Mouse (Mus musculus) embryonic facial prominence, embryonic 14.5 days (tissue): ENCODE data around the gene Rfx8. TPM values are rescaled to one million over a fixed set of nuclear protein-coding genes. Genes with fewer than 3 reads are reported as not detected.
"Not testable (repeated sequence)": the region's sequence is repeated elsewhere in the genome, so short reads cannot be mapped to it uniquely, and the experiment has no call there.

Source experiments
- ATAC-seq: fragments of 200-750 bp; cut with Nextera tagmentation; 2 replicates; pipeline ENCODE4 v1.8.0; 2017; ENCODE audit warnings: low read depth, moderate number of reproducible peaks, moderate TSS enrichment
- DNase-seq: peaks from one replicate; pipeline ENCODE4 v3.0.0-alpha.2; 2015; ENCODE audit warnings: low spot score
- H3K27ac ChIP-seq: fragments of 300-500 bp; sonication (generic); replicated peaks from 2 replicates; pipeline ENCODE4 v1.5.1; 2014; ENCODE audit warnings: low read depth, mild to moderate bottlenecking, low read length, moderate library complexity
- H3K27me3 ChIP-seq: fragments of 300-500 bp; sonication (generic); replicated peaks from 2 replicates; pipeline ENCODE4 v1.6.1; 2014; ENCODE audit warnings: low read length; ENCODE audit not compliant: control insufficient read depth, insufficient read depth
- H3K36me3 ChIP-seq: fragments of 300-500 bp; sonication (generic); 2 replicates; pipeline ENCODE4 v1.6.1; 2014; ENCODE audit warnings: low read length, mixed read lengths; ENCODE audit not compliant: control insufficient read depth, insufficient read depth
- H3K4me1 ChIP-seq: fragments of 300-500 bp; sonication (generic); 2 replicates; pipeline ENCODE4 v1.6.1; 2014; ENCODE audit warnings: antibody characterized with exemption, low read length; ENCODE audit not compliant: control insufficient read depth, insufficient read depth
- H3K4me2 ChIP-seq: fragments of 300-500 bp; sonication (generic); 2 replicates; pipeline ENCODE4 v1.6.1; 2014; ENCODE audit warnings: low read depth, mild to moderate bottlenecking, low read length, moderate library complexity, mixed read lengths
- H3K4me3 ChIP-seq: fragments of 300-500 bp; sonication (generic); 2 replicates; pipeline ENCODE4 v1.5.1; 2014; ENCODE audit warnings: low read depth, mild to moderate bottlenecking, low read length
- H3K9ac ChIP-seq: fragments of 300-500 bp; sonication (generic); 2 replicates; pipeline ENCODE4 v1.6.1; 2014; ENCODE audit warnings: low read depth, mild to moderate bottlenecking, low read length, moderate library complexity, mixed read lengths
- H3K9me3 ChIP-seq: fragments of 300-500 bp; sonication (generic); 2 replicates; pipeline ENCODE4 v1.6.1; 2016; ENCODE audit warnings: low read length; ENCODE audit not compliant: control insufficient read depth
- WGBS: fragments of 180-500 bp; shearing (Covaris S2); extraction: QIAGEN DNeasy Blood & Tissue Kit; methylation state at CpG from one replicate; pipeline ENCODE4 v1.1.7; 2014; 5-methylcytosine and 5-hydroxymethylcytosine counted together
- polyA plus RNA-seq: library from polyadenylated mRNA; unstranded; fragments of >200 nt; fragmentation: Nextera tagmentation; extraction: Ambion mirVana; gene quantifications from 2 replicates; pipeline ENCODE4 v1.2.1, GENCODE M21; 2014

Gene Rfx8
- polyA plus RNA-seq, 1 experiment from 2014 or later: 2.0 TPM

GRCm38 (mm10) chr1:39656976-39657529, 63.7 kb downstream of the Rfx8 start:
- Histone ChIP-seq H3K27ac (no peak overlapping the region), H3K27me3 (peaks cover 2% of the 10 kb centered on the region), H3K4me3 (no peak overlapping the region), H3K4me2 (no peak overlapping the region), H3K4me1 (no peaks in the 10 kb centered on the region), H3K36me3 (no peaks in the 10 kb centered on the region), H3K9me3 (peaks cover 4% of the 10 kb centered on the region; the same call in 1 of the 2 replicates), H3K9ac (no peak overlapping the region)
- WGBS: 76% methylated on average over 6 of the region's 6 CpGs
- ATAC-seq (no peak), DNase-seq (peak; percentile 41)

GRCm38 (mm10) chr1:39654901-39655300, 65.9 kb downstream of the Rfx8 start:
- not testable (repeated sequence) for H3K9me3 ChIP-seq, DNase-seq, H3K4me3 ChIP-seq, H3K9ac ChIP-seq, H3K27ac ChIP-seq, ATAC-seq, H3K4me2 ChIP-seq, H3K36me3 ChIP-seq, H3K4me1 ChIP-seq
- WGBS: 88% methylated on average over 18 of the region's 18 CpGs
- H3K27me3 ChIP-seq: peaks cover 23% of the 10 kb centered on the region

- 84% methylated on average over 4 of the region's 4 CpGs for WGBS
- no peaks in the 10 kb centered on the region for H3K36me3 ChIP-seq
- no peak for ATAC-seq
- H3K27ac ChIP-seq: no peak overlapping the region
- peaks cover 40% of the 10 kb centered on the region for H3K27me3 ChIP-seq
- H3K4me3 ChIP-seq: no peak overlapping the region
- H3K4me1 ChIP-seq: peaks cover 5% of the 10 kb centered on the region; the same call in 1 of the 2 replicates
- H3K9ac ChIP-seq: no peak overlapping the region
- DNase-seq: no peak
- no peak overlapping the region for H3K4me2 ChIP-seq
- H3K9me3 ChIP-seq: no peaks in the 10 kb centered on the region
Measured at GRCm38 (mm10) chr1:39653028-39653427, 67.8 kb downstream of the Rfx8 start.

GRCm38 (mm10) chr1:39651241-39651548, 69.6 kb downstream of the Rfx8 start, which contains the start of gene Creg2:
Gene Creg2 (minus strand): TSS chr1:39651474.
- H3K9me3 ChIP-seq: no peaks in the 10 kb centered on the region
- ATAC-seq (no peak), DNase-seq (no peak)
- peaks cover 5% of the 10 kb centered on the region; the same call in 1 of the 2 replicates for H3K4me1 ChIP-seq
- 41% methylated on average over 9 of the region's 9 CpGs for WGBS
- H3K4me3 ChIP-seq: peak within 1 kb of the TSS; percentile 57
- H3K9ac ChIP-seq: peak within 1 kb of the TSS; percentile 63
- H3K4me2 ChIP-seq: peak within 1 kb of the TSS; percentile 100
- no peak within 1 kb of the TSS for H3K27ac ChIP-seq
- peaks cover 40% of the 10 kb centered on the region for H3K27me3 ChIP-seq
- H3K36me3 ChIP-seq: no peaks in the 10 kb centered on the region

GRCm38 (mm10) chr1:39650435-39651240, 70.2 kb downstream of the Rfx8 start:
- Histone ChIP-seq H3K4me3 (peak overlapping the region; percentile 57), H3K4me2 (peak overlapping the region; percentile 100), H3K9me3 (no peaks in the 10 kb centered on the region), H3K9ac (peak overlapping the region; percentile 63), H3K36me3 (no peaks in the 10 kb centered on the region), H3K4me1 (peaks cover 5% of the 10 kb centered on the region; the same call in 1 of the 2 replicates), H3K27me3 (peaks cover 40% of the 10 kb centered on the region), H3K27ac (no peak overlapping the region)
- DNase-seq (peak; percentile 72), ATAC-seq (peak; percentile 75)
- 2% methylated on average over 48 of the region's 73 CpGs for WGBS

GRCm38 (mm10) chr1:39649691-39650434, 70.9 kb downstream of the Rfx8 start:
- 15% methylated on average over 17 of the region's 17 CpGs for WGBS
- Histone ChIP-seq H3K4me2 (peak overlapping the region; percentile 100), H3K36me3 (no peaks in the 10 kb centered on the region), H3K9me3 (no peaks in the 10 kb centered on the region), H3K27ac (no peak overlapping the region), H3K9ac (peak overlapping the region; percentile 63), H3K27me3 (peaks cover 40% of the 10 kb centered on the region), H3K4me3 (peak overlapping the region; percentile 57), H3K4me1 (peaks cover 5% of the 10 kb centered on the region; the same call in 1 of the 2 replicates)
- DNase-seq (peak; percentile 24), ATAC-seq (0 out of 2 replicates have a peak, but pooled peaks have one; percentile 12)

GRCm38 (mm10) chr1:39648584-39648983, 72.2 kb downstream of the Rfx8 start:
- WGBS: 81% methylated on average over 7 of the region's 7 CpGs
- ATAC-seq (no peak), DNase-seq (no peak)
- H3K4me2 ChIP-seq: no peak overlapping the region
- peaks cover 5% of the 10 kb centered on the region; the same call in 1 of the 2 replicates for H3K4me1 ChIP-seq
- peaks cover 40% of the 10 kb centered on the region for H3K27me3 ChIP-seq
- H3K36me3 ChIP-seq: no peaks in the 10 kb centered on the region
- no peaks in the 10 kb centered on the region for H3K9me3 ChIP-seq
- no peak overlapping the region for H3K27ac ChIP-seq
- H3K9ac ChIP-seq: no peak overlapping the region
- H3K4me3 ChIP-seq: no peak overlapping the region

- no peak overlapping the region for H3K9ac ChIP-seq
- H3K27me3 ChIP-seq: peaks cover 29% of the 10 kb centered on the region
- no peak for ATAC-seq
- no peak overlapping the region for H3K27ac ChIP-seq
- WGBS: 37% methylated on average over 8 of the region's 8 CpGs
- H3K4me1 ChIP-seq: peaks cover 5% of the 10 kb centered on the region; the same call in 1 of the 2 replicates
- peak; percentile 48 for DNase-seq
- H3K4me2 ChIP-seq: no peak overlapping the region
- no peak overlapping the region for H3K4me3 ChIP-seq
- no peaks in the 10 kb centered on the region for H3K9me3 ChIP-seq
- H3K36me3 ChIP-seq: no peaks in the 10 kb centered on the region
Measured at GRCm38 (mm10) chr1:39645905-39646759, 74.7 kb downstream of the Rfx8 start.
